Mouse (Mus musculus): ENCODE measurements around the gene Stx3.

- no peak for TF ChIP-seq POLR2A (IDR thresholded peaks at IDR 0.05; ENCODE audit: control insufficient read depth, extremely low read depth, insufficient read depth, low read length, poor library complexity)
- no peak for TF ChIP-seq CTCF (IDR thresholded peaks at IDR 0.05; ENCODE audit: borderline replicate concordance, control insufficient read depth, extremely low read depth, insufficient read depth, low read length, poor library complexity)
These were observed 52.8 kb downstream of the Stx3 start for GRCm38 (mm10) chr19:11766413-11766812.

Data from thymus, adult 2 months (tissue).